Mouse (Mus musculus) E14TG2a.4 (cell line): Measurements from ENCODE around the gene Tspan9.
A peak's percentile ranks its signal among the peaks of the same experiment; 100 is the strongest.

Experiments
- CTCF ChIP-seq: conservative IDR thresholded peaks from 2 replicates; pipeline ENCODE4 v1.5.1; 2014; ENCODE audit warnings: low read length
- NANOG ChIP-seq: IDR thresholded peaks from 2 replicates; pipeline ENCODE4 v1.6.1; 2014; ENCODE audit warnings: borderline replicate concordance, low read length, mixed read lengths
- POU5F1 ChIP-seq: IDR thresholded peaks from 2 replicates; pipeline ENCODE4 v1.6.1; 2014; ENCODE audit warnings: low read length, borderline replicate concordance

DNA sequence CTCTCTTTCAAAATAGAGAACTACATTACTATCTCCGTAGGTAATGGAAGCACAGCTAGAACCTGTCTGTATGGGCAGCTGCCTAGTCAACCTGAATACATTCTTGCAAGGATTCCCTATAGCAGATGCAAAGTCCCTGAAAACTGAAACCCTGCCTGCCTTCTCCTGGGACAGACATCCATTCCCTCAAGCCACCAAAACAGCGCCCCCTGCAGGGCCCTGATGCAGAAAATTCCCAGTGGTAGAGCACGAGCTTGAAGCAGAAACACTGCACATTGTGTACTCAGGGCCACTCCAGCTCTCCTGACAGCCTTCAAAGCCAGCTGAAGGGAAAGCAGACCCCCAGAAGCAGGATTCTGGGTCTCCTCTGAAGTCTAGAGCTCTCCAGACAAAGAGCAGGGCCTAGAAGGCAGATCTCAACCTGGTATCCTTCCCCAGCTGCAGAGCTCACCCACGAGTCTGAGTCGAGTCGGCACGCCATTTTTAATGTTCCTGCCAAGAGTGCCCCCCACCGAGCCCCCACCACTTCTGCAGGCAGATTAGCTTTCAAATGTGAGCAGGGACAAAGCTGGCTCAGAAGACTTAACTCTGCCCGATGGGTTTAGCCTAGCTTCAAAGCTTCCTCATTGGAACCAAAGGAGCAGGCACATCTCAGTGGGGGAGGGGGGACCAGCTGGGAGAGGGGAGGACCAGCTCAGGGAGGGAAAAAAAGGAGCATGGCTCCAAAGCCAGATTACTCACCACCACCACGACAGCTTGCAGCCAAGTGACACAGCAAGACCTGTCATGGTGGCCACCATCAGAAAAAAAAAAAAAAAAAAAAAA is 115.1 kb downstream of the Tspan9 start:
- TF ChIP-seq CTCF (peak; percentile 82), POU5F1 (no peak), NANOG (no peak)
